Mouse (Mus musculus): ENCODE data around the gene Ube2g2.
"Not testable (repeated sequence)": the region's sequence is repeated elsewhere in the genome, so short reads cannot be mapped to it uniquely, and the experiment has no call there.

Gene Ube2g2

GRCm38 (mm10) chr10:77636234-77636922, 14.3 kb downstream of the Ube2g2 start:
- DNase-seq (ENCODE audit: low read depth, low spot score) = no peak

- DNase-seq (ENCODE audit: low read depth, low spot score) = no peak
Observed at GRCm38 (mm10) chr10:77638956-77639355, 16.9 kb downstream of the Ube2g2 start.

- no peak for DNase-seq (ENCODE audit: low read depth, low spot score)
Observed at GRCm38 (mm10) chr10:77643160-77643559, 21.1 kb downstream of the Ube2g2 start.

- DNase-seq (ENCODE audit: low read depth, low spot score) = no peak
Observed at GRCm38 (mm10) chr10:77645571-77645970, 23.5 kb downstream of the Ube2g2 start.

- DNase-seq (ENCODE audit: low read depth, low spot score) = no peak
Observed at GRCm38 (mm10) chr10:77647461-77647860, 25.4 kb downstream of the Ube2g2 start.

- DNase-seq (ENCODE audit: low read depth, low spot score) = no peak
Observed at GRCm38 (mm10) chr10:77647901-77648300, 25.8 kb downstream of the Ube2g2 start.

- no peak for DNase-seq (ENCODE audit: low read depth, low spot score)
Observed at GRCm38 (mm10) chr10:77652046-77652445, 30.0 kb downstream of the Ube2g2 start.

- DNase-seq (ENCODE audit: low read depth, low spot score) = no peak
Observed at GRCm38 (mm10) chr10:77658286-77658994, 36.4 kb downstream of the Ube2g2 start.

- no peak for DNase-seq (ENCODE audit: low read depth, low spot score)
Observed at GRCm38 (mm10) chr10:77663949-77664665, 42.0 kb downstream of the Ube2g2 start.

- no peak for DNase-seq (ENCODE audit: low read depth, low spot score)
Observed at GRCm38 (mm10) chr10:77666342-77666741, 44.3 kb downstream of the Ube2g2 start.

GRCm38 (mm10) chr10:77667402-77667801, 45.3 kb downstream of the Ube2g2 start:
- no peak for DNase-seq (ENCODE audit: low read depth, low spot score)

- peak; percentile 59 for DNase-seq (ENCODE audit: low read depth, low spot score)
Observed at GRCm38 (mm10) chr10:77670710-77671109, 48.6 kb downstream of the Ube2g2 start.

GRCm38 (mm10) chr10:77671519-77671918, 49.4 kb downstream of the Ube2g2 start:
- DNase-seq (ENCODE audit: low read depth, low spot score) = no peak

- peak; percentile 89 for DNase-seq (ENCODE audit: low read depth, low spot score)
Observed at GRCm38 (mm10) chr10:77673765-77674164, 51.7 kb downstream of the Ube2g2 start.

- DNase-seq (ENCODE audit: low read depth, low spot score) = peak; percentile 80
Observed at GRCm38 (mm10) chr10:77677562-77677961, 55.5 kb downstream of the Ube2g2 start.

- DNase-seq (ENCODE audit: low read depth, low spot score) = no peak
Observed at GRCm38 (mm10) chr10:77682994-77683393, 60.9 kb downstream of the Ube2g2 start.

GRCm38 (mm10) chr10:77684181-77684580, 62.1 kb downstream of the Ube2g2 start:
- no peak for DNase-seq (ENCODE audit: low read depth, low spot score)

GRCm38 (mm10) chr10:77685895-77686664, 64.0 kb downstream of the Ube2g2 start, which contains the start of gene Tspear:
Tspear (plus strand) TSS chr10:77686569.
- no peak for DNase-seq (ENCODE audit: low read depth, low spot score)

GRCm38 (mm10) chr10:77687021-77687420, 64.9 kb downstream of the Ube2g2 start:
- no peak for DNase-seq (ENCODE audit: low read depth, low spot score)

- not testable (repeated sequence) for DNase-seq (ENCODE audit: low read depth, low spot score)
Observed at GRCm38 (mm10) chr10:77690356-77690807, 68.3 kb downstream of the Ube2g2 start, which contains the start of gene Gm19402. Gm19402 (minus strand) TSS chr10:77690757.
